Mouse (Mus musculus): ENCODE data around the gene Nat10.
A peak's percentile ranks its signal among the peaks of the same experiment; 100 is the strongest.

Gene Nat10

GRCm38 (mm10) chr2:103760906-103761716 lies at the start of gene Nat10:
Gene Nat10 (minus strand): TSS chr2:103761270.
- peak; percentile 98 for DNase-seq (ENCODE audit: low spot score)

GRCm38 (mm10) chr2:103810412-103810811 lies 49.3 kb upstream of the Nat10 start:
- no peak for DNase-seq (ENCODE audit: low spot score)

- no peak for DNase-seq (ENCODE audit: low spot score)
Observed at GRCm38 (mm10) chr2:103808466-103808865, 47.4 kb upstream of the Nat10 start.

- DNase-seq (ENCODE audit: low spot score) = no peak
Observed at GRCm38 (mm10) chr2:103803770-103804530, 42.9 kb upstream of the Nat10 start.

GRCm38 (mm10) chr2:103802422-103802821 lies 41.4 kb upstream of the Nat10 start:
- no peak for DNase-seq (ENCODE audit: low spot score)

- DNase-seq (ENCODE audit: low spot score) = peak; percentile 93
Observed at GRCm38 (mm10) chr2:103797491-103798009, 36.5 kb upstream of the Nat10 start, which contains the start of gene Caprin1. Gene Caprin1 (minus strand): TSS chr2:103797649.

DNA sequence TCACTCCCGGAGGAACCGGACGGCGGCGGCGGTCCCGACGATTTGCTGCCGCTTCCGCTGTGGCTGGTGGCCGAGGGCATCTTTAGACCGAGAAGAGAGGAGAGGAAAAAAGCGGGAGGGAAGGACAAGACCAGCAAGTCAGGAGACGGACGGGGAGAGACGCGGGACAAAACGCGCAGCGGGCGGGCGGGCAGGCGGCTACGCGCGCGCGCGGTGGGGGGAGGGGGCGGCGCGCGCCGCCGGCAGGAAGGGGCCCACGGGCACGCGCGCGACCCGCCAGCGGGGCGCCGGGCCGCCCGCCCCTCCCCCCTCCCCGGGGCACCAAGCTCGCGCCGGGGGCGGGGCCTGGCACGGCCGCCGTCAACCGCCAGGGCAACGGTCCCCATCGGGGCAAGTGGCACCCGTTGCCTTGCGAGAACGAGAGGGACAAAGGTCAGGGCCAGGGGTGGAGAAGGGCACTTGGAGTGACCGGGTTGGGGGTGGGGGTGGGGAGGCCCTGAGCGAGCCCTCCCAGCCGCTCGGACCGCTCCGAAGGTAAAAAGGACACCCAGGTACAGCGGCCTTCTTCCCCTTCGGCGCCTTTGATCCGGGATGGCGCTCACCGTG lies 35.9 kb upstream of the Nat10 start:
- peak; percentile 76 for DNase-seq (ENCODE audit: low spot score)

GRCm38 (mm10) chr2:103796211-103796860 lies 35.3 kb upstream of the Nat10 start:
- peak; percentile 53 for DNase-seq (ENCODE audit: low spot score)

DNA sequence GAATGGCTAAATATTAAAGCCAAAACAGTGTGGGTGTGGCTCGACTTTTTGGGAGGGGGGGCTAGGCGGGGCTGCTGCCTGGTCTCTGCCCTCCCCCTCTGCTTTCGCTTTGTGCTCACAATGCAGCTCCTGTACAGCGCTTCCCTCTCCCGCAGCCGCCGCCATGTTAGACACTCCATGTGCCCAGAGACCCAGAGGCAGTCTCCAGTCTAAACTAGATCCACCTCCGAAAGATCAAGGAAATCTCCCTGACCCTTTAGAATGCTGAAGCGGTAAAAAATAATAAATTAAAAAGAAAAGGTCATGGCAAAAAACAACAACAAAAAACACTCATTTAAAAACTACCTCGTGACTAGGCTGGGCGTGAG lies 34.8 kb upstream of the Nat10 start:
- DNase-seq (ENCODE audit: low spot score) = peak; percentile 81

- DNase-seq (ENCODE audit: low spot score) = no peak
Observed at GRCm38 (mm10) chr2:103792009-103792408, 30.9 kb upstream of the Nat10 start.

- DNase-seq (ENCODE audit: low spot score) = no peak
Observed at GRCm38 (mm10) chr2:103785735-103786134, 24.7 kb upstream of the Nat10 start.

DNA sequence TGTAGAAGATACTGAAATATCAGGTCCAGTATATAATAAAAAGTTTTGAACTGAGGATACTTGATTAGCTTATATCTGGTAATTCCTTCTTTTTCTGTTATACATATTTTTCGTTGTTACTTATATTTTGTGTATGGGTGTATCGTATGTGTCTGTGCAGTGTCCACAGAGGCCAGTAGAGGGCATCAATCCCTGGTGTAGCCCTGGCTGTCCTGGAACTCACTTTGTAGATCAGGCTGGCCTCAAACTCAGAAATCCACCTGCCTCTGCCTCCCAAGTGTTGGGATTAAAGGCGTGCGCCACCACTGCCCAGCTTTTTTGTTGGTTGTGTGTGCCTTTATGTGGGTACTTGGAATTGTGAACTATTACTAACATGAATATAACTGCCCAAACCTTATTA lies 23.6 kb upstream of the Nat10 start:
- DNase-seq (ENCODE audit: low spot score) = no peak

GRCm38 (mm10) chr2:103762492-103762891 lies 1.4 kb upstream of the Nat10 start:
- no peak for DNase-seq (ENCODE audit: low spot score)

DNA sequence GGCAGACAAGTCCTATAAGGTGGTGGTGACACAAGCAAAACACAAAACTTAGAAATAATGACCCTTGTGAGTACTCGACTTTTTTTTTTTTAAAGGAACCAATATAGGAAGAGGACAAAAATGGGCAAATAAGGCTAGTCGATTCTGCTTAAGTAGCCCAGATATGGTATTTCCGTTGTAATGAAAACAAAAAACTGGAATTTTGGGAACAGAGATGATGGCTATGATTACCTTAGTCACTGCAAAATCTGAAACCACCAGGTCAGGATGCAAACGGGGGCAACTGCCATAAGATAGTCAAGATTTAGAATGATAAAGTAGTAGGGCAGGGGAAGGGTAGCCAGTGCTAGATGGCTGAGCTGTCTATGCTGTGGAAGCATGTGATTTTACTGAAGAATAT lies 923 bp upstream of the Nat10 start:
- no peak for DNase-seq (ENCODE audit: low spot score)

DNA sequence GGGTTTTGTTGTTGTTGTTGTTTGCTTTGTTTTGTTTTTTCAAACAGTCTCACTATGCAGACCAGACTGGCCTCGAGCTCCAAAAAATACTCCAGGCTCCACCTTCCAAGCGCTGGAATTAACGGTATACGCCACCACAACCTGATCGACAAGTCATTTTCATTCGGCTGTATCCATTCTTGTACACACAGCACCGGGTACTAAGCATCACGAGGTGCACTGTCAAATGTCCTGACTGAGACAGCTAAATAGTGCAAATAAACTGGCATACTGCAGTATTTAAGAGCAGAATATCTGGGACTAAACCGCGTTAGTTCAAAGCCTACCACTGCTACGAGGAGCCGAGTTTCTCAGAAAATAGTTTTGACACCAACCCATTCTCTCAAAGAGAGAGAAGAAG lies 649 bp downstream of the Nat10 start:
- DNase-seq (ENCODE audit: low spot score) = no peak

DNA sequence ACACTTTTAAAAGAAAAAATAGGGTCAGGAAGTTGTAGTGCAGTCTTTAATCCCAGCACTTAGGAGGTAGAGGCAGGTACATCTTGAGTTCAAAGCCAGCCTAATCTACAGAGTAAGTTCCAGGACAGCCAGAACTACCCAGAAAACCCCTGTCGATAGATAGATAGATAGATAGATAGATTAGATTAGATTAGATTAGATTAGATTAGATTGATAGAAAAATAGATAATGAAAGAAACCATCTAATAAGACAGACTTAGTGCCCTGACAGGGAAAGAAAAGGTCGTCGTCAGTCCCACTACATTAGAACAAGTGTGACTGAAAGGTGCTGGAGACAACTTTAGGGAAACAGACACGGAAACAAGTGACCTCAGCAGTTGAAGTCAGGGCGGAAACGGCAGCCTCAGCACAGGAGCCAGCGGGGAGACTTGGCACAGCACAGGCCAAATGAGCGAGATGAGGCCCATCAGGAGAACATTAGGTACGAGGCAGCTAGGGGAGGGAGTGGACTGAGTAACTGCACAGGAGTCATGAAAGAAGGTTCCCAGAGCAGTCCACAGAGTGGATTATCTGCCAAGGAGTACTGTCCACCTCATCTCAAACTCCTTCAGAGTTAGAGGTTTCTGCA lies 5.5 kb downstream of the Nat10 start:
- DNase-seq (ENCODE audit: low spot score) = no peak

- DNase-seq (ENCODE audit: low spot score) = no peak
Observed at GRCm38 (mm10) chr2:103754614-103755013, 6.5 kb downstream of the Nat10 start.

DNA sequence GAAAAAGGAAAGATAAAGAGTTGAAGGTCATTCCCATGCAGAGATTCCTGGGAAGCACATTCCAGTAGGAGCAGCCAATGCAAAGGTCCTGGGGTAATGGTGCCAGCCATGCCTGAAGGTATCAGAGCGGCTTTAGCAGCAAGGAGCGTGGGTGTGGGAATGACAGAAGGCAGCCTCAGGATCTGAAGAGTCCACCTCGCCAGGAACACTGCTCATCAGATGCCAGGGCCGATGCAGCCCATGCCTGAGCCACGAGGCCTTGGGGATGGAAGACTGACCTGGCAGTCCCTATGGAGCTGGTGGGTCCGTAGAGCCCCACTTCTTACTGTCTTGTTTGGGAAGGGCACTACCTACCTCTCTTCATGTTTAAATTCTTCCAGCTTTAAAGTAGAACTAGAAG lies 9.3 kb downstream of the Nat10 start:
- DNase-seq (ENCODE audit: low spot score) = no peak

GRCm38 (mm10) chr2:103749091-103749490 lies 12.0 kb downstream of the Nat10 start:
- no peak for DNase-seq (ENCODE audit: low spot score)

- DNase-seq (ENCODE audit: low spot score) = no peak
Observed at GRCm38 (mm10) chr2:103747891-103748290, 13.2 kb downstream of the Nat10 start.

GRCm38 (mm10) chr2:103746761-103747160 lies 14.3 kb downstream of the Nat10 start:
- DNase-seq (ENCODE audit: low spot score) = no peak

- DNase-seq (ENCODE audit: low spot score) = no peak
Observed at GRCm38 (mm10) chr2:103746096-103746495, 15.0 kb downstream of the Nat10 start.

All from urinary bladder, postnatal 14 days (tissue).